Mouse (Mus musculus) activated CD4-positive, CD25-positive, alpha-beta regulatory T cell, adult 9 weeks (primary cell): ENCODE data around the gene Mctp2. TPM values are rescaled to one million over a fixed set of nuclear protein-coding genes. Genes with fewer than 3 reads are reported as not detected.

Source experiments
- polyA plus RNA-seq: library from polyadenylated mRNA; unstranded; fragments of 100-300 nt; shearing (Covaris generic); gene quantifications from one replicate; pipeline ENCODE4 v1.2.1, GENCODE M21; 2017

The Mctp2 gene
- polyA plus RNA-seq = 5.0 TPM

GRCm38 (mm10) chr7:72306382-72306841 lies at the start of gene Mctp2:
Mctp2 (minus strand) TSS chr7:72306608.

